Mouse (Mus musculus) liver, adult 2 months (tissue): ENCODE results near the gene Xxylt1. TPM values are rescaled to one million over a fixed set of nuclear protein-coding genes. Genes with fewer than 3 reads are reported as not detected.

Experiments used
- DNase-seq: peaks from one replicate; pipeline ENCODE4 v3.0.0-alpha.2; 2011; ENCODE audit warnings: low read depth, low spot score; ENCODE audit errors: extremely low read depth
- H3K27ac ChIP-seq: fragments of 200-500 bp; replicated peaks from 2 replicates; pipeline ENCODE4 v1.5.1; 2012; ENCODE audit warnings: low read depth, mild to moderate bottlenecking, control low read depth, inconsistent platforms, low read length; ENCODE audit not compliant: insufficient read depth
- H3K27me3 ChIP-seq: fragments of 200-500 bp; 2 replicates; pipeline ENCODE4 v1.6.1; 2012; ENCODE audit warnings: mild to moderate bottlenecking, moderate library complexity, low read length, inconsistent platforms; ENCODE audit not compliant: control insufficient read depth, insufficient read depth
- H3K36me3 ChIP-seq: fragments of 200-500 bp; 2 replicates; pipeline ENCODE4 v1.6.1; 2012; ENCODE audit warnings: low read length, inconsistent platforms; ENCODE audit not compliant: control insufficient read depth, insufficient read depth
- H3K4me1 ChIP-seq: fragments of 200-500 bp; 2 replicates; pipeline ENCODE4 v1.6.1; 2011; ENCODE audit warnings: low read length; ENCODE audit not compliant: control insufficient read depth, insufficient read depth
- H3K4me3 ChIP-seq: fragments of 200-500 bp; 2 replicates; pipeline ENCODE4 v1.5.1; 2011; ENCODE audit warnings: low read depth, mild to moderate bottlenecking, control low read depth, low read length, moderate library complexity; ENCODE audit not compliant: insufficient read depth
- H3K79me2 ChIP-seq: fragments of 200-500 bp; 2 replicates; pipeline ENCODE4 v1.6.1; 2012; ENCODE audit warnings: inconsistent platforms, mild to moderate bottlenecking, low read length, moderate library complexity; ENCODE audit not compliant: control insufficient read depth, insufficient read depth
- H3K9ac ChIP-seq: fragments of 200-500 bp; 2 replicates; pipeline ENCODE4 v1.6.1; 2012; ENCODE audit warnings: low read depth, mild to moderate bottlenecking, control low read depth, inconsistent platforms, low read length
- CTCF ChIP-seq: fragments of 200-500 bp; IDR thresholded peaks from 2 replicates; pipeline ENCODE4 v1.5.1; 2011; ENCODE audit warnings: low read depth, low read length, control low read depth
- POLR2A ChIP-seq: fragments of 200-500 bp; IDR thresholded peaks from 2 replicates; pipeline ENCODE4 v1.6.1; 2011; ENCODE audit warnings: low read length, control low read depth; ENCODE audit not compliant: insufficient read depth; ENCODE audit errors: extremely low read depth
- WGBS: fragments of 180-500 bp; shearing (Covaris S2); methylation state at CpG from one replicate; pipeline ENCODE4 v1.1.7; 2018; 5-methylcytosine and 5-hydroxymethylcytosine counted together
- polyA plus RNA-seq: library from polyadenylated mRNA; depleted of rRNA; stranded (reverse); fragments of >200 nt; gene quantifications from 2 replicates; pipeline ENCODE4 v1.2.3, GENCODE M21; 2012
- total RNA-seq: library from RNA; depleted of rRNA; stranded (reverse); fragments of >200 nt; gene quantifications from 2 replicates; pipeline ENCODE4 v1.2.3, GENCODE M21; 2014

Xxylt1 gene
- total and polyA plus RNA-seq, 2 experiments, result 1.1 to 2.1 TPM

GRCm38 (mm10) chr16:31002926-31003325 lies 78.3 kb downstream of the Xxylt1 start:
- 79% methylated on average over 6 of the region's 6 CpGs for WGBS
- Histone ChIP-seq H3K79me2 (no peaks in the 10 kb centered on the region), H3K4me3 (no peak overlapping the region), H3K9ac (no peak overlapping the region), H3K36me3 (no peaks in the 10 kb centered on the region), H3K4me1 (peaks cover 17% of the 10 kb centered on the region), H3K27ac (no peak overlapping the region), H3K27me3 (no peaks in the 10 kb centered on the region)
- no peak for DNase-seq
- TF ChIP-seq CTCF, result no peak
- TF ChIP-seq POLR2A, result no peak

DNA sequence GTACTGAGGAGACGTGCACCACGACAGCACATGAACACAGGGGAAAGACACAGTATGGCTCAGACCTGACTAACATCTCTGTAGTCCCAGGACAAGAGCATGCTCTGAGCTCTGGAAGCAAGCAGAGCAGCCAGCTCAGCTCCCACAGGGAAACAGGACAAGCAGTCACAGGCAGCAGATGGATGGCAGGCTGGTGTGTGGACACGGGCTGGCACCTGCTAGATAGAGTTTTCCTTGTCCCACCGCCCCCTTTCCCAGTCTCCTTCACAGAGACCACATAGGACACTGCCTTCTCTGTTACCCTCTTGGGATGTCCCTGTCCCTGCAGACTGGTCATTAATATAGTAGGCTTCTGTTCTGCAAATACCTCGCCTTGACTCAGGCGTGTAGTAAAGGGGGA lies 79.1 kb downstream of the Xxylt1 start:
- H3K27me3 ChIP-seq, result no peaks in the 10 kb centered on the region
- H3K4me1 ChIP-seq, result peaks cover 20% of the 10 kb centered on the region
- no peak overlapping the region for H3K4me3 ChIP-seq
- no peak overlapping the region for H3K27ac ChIP-seq
- no peaks in the 10 kb centered on the region for H3K79me2 ChIP-seq
- DNase-seq, result no peak
- TF ChIP-seq POLR2A (no peak), CTCF (no peak)
- no peaks in the 10 kb centered on the region for H3K36me3 ChIP-seq
- no peak overlapping the region for H3K9ac ChIP-seq
- WGBS, result 98% methylated on average over 6 of the region's 6 CpGs

GRCm38 (mm10) chr16:30998711-30999110 lies 82.5 kb downstream of the Xxylt1 start:
- no peaks in the 10 kb centered on the region for H3K36me3 ChIP-seq
- no peak overlapping the region for H3K4me3 ChIP-seq
- TF ChIP-seq CTCF, result no peak
- DNase-seq, result peak; percentile 71
- peak overlapping the region; percentile 31; the same call in 1 of the 2 replicates for H3K9ac ChIP-seq
- no peaks in the 10 kb centered on the region; the same call in 1 of the 2 replicates for H3K79me2 ChIP-seq
- H3K4me1 ChIP-seq, result peaks cover 18% of the 10 kb centered on the region
- no peaks in the 10 kb centered on the region for H3K27me3 ChIP-seq
- peak overlapping the region; percentile 73 for H3K27ac ChIP-seq
- 21% methylated on average over 2 of the region's 2 CpGs for WGBS

DNA sequence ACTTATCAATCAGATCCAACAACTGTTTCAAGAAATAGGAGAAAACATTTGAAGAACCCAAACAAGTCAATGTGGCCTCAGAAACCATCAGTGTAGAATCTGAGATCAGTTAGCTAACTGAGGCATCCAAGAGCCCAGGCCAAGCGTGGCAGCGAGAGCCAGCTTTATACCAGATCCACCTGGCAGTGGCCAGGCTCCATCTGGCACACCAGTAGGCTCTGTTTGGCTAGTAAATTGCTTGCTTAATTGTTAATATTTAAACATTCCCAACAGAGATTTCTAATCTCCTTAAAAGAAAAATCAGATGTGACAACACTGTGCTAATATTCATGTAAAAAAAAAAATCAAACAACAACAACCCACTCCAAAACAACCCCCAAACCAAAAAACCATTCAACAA lies 83.2 kb downstream of the Xxylt1 start:
- Histone ChIP-seq H3K4me3 (no peak overlapping the region), H3K4me1 (peaks cover 16% of the 10 kb centered on the region), H3K79me2 (no peaks in the 10 kb centered on the region; the same call in 1 of the 2 replicates), H3K36me3 (no peaks in the 10 kb centered on the region), H3K27me3 (no peaks in the 10 kb centered on the region), H3K27ac (no peak overlapping the region), H3K9ac (no peak overlapping the region)
- peak; percentile 95 for DNase-seq
- 33% methylated on average over 2 of the region's 2 CpGs for WGBS
- TF ChIP-seq POLR2A (no peak), CTCF (no peak)

- Histone ChIP-seq H3K4me3 (no peak overlapping the region), H3K79me2 (no peaks in the 10 kb centered on the region; the same call in 1 of the 2 replicates), H3K9ac (no peak overlapping the region), H3K27me3 (no peaks in the 10 kb centered on the region), H3K27ac (no peak overlapping the region), H3K36me3 (no peaks in the 10 kb centered on the region), H3K4me1 (peaks cover 14% of the 10 kb centered on the region)
- WGBS, result 83% methylated on average over 5 of the region's 5 CpGs
- no peak for TF ChIP-seq POLR2A
- TF ChIP-seq CTCF, result no peak
- DNase-seq, result no peak
These were observed 85.8 kb downstream of the Xxylt1 start for GRCm38 (mm10) chr16:30995446-30995845.

- H3K27me3 ChIP-seq, result no peaks in the 10 kb centered on the region
- H3K27ac ChIP-seq, result 0 out of 2 replicates have a peak overlapping the region, but pooled peaks have one; percentile 13
- WGBS, result 82% methylated on average over 2 of the region's 2 CpGs
These were observed 86.4 kb downstream of the Xxylt1 start for GRCm38 (mm10) chr16:30994881-30995280.

More at GRCm38 (mm10) chr16:30994881-30995280, 86.4 kb downstream of the Xxylt1 start:
- no peak overlapping the region for H3K4me3 ChIP-seq
- peaks cover 14% of the 10 kb centered on the region for H3K4me1 ChIP-seq
- H3K36me3 ChIP-seq, result no peaks in the 10 kb centered on the region
- DNase-seq, result no peak
- H3K9ac ChIP-seq, result no peak overlapping the region
- TF ChIP-seq CTCF (no peak), POLR2A (no peak)
- H3K79me2 ChIP-seq, result no peaks in the 10 kb centered on the region; the same call in 1 of the 2 replicates
